Mouse (Mus musculus): Measurements from ENCODE around the gene Hmgcs1. TPM values are rescaled to one million over a fixed set of nuclear protein-coding genes. Genes with fewer than 3 reads are reported as not detected.
A peak's percentile ranks its signal among the peaks of the same experiment; 100 is the strongest.
"Not testable (repeated sequence)": the region's sequence is repeated elsewhere in the genome, so short reads cannot be mapped to it uniquely, and the experiment has no call there.

The Hmgcs1 gene
- polyA plus RNA-seq, 1 experiment from 2014 or later = 105 TPM

DNA sequence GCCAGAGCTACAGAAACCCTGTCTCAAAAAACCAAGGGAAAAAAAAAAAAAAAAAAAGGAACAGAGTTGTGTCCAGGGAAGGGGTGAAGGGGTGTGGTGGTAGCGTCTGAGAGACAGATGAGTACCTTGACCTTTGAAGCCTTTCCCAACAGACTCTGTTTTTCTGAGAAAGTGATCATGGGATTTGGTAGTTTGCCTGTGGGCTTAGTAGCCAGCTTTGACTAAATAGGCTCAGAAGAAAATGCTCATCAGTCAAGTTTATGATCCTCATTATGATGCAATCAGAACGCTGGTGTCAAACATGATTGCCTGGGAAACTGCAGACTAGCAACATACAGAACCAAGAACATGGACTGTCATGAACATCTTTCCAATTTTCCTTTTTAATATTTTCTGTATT lies 10.5 kb upstream of the Hmgcs1 start:
- no peak overlapping the region for H3K4me3 ChIP-seq
- 62% methylated on average over 2 of the region's 2 CpGs for WGBS (ENCODE audit: insufficient replicate concordance)
- H3K9ac ChIP-seq = no peak overlapping the region
- H3K27ac ChIP-seq = no peak overlapping the region
- no peaks in the 10 kb centered on the region for H3K27me3 ChIP-seq (replicated peaks)
- no peaks in the 10 kb centered on the region for H3K9me3 ChIP-seq (replicated peaks)
- H3K36me3 ChIP-seq = no peaks in the 10 kb centered on the region
- no peak for ATAC-seq
- no peak overlapping the region for H3K4me2 ChIP-seq
- no peaks in the 10 kb centered on the region for H3K4me1 ChIP-seq

DNA sequence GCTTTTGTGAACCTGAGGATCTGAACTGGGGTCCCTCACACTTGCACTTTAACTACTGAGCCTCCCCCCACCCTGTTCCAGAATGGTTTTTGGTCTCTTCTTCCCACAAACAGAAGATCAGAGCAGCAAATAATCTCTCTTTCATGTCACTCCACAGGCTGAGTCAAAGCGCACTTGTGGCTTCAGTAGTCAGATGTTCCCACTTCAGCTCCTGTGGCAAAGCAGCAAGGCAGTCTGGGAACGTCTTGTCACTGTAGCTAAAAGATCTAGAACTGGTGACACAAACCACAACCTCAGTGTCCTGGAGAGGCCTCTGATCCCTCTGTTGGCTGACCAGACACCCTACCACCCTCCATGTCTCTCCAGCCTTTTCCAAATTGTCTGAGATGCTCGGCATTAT lies 9.0 kb upstream of the Hmgcs1 start:
- no peaks in the 10 kb centered on the region for H3K4me1 ChIP-seq
- 60% methylated on average over 3 of the region's 3 CpGs for WGBS (ENCODE audit: insufficient replicate concordance)
- ATAC-seq = no peak

DNA sequence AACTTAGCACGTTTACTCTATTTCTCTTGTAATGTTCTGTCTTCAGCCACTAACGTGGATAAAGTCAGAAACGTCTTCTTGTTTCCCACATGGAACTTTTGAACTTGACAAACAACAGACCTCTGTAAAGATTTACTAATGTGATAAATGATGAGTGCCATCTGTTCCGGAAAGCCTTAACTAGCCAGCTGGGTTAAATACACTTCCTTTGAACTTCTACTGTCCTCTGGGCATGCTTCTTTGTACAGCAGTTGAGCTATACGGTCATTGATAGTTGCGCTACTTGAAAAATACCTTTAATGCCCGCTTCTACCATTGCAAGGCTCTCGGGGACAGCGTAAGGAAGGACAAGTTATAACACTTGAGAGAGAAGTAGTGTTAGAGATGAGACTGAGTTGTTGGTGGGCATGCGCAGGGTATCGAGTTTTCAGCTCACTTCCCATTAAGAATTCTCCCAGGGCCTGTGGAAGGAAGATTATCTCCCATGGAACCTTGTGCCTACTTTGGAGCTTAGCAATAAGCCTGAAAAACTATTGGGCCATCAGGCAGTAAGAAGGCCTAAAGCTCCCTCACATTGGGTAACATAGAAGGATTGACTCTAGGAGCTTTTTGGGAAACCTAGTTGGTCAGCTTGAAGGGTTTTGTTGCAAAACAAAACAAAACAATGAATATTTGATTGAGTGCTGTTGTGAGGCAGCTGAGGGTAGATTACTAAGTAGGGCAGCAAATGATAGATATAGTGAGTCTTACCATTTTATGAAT lies 5.6 kb upstream of the Hmgcs1 start:
- H3K27ac ChIP-seq = no peak overlapping the region
- no peaks in the 10 kb centered on the region for H3K27me3 ChIP-seq (replicated peaks)
- H3K36me3 ChIP-seq = no peaks in the 10 kb centered on the region
- 75% methylated on average over 11 of the region's 11 CpGs for WGBS (ENCODE audit: insufficient replicate concordance)
- no peak overlapping the region for H3K4me2 ChIP-seq
- H3K4me1 ChIP-seq = peaks cover 5% of the 10 kb centered on the region; the same call in 1 of the 2 replicates
- ATAC-seq = no peak
- H3K4me3 ChIP-seq = no peak overlapping the region
- no peak overlapping the region for H3K9ac ChIP-seq
- H3K9me3 ChIP-seq (replicated peaks) = no peaks in the 10 kb centered on the region

More for the DNA sequence above, 9.0 kb upstream of the Hmgcs1 start:
- no peak overlapping the region for H3K9ac ChIP-seq
- no peaks in the 10 kb centered on the region for H3K27me3 ChIP-seq (replicated peaks)
- no peaks in the 10 kb centered on the region for H3K9me3 ChIP-seq (replicated peaks)
- H3K27ac ChIP-seq = no peak overlapping the region
- H3K4me3 ChIP-seq = no peak overlapping the region
- H3K36me3 ChIP-seq = no peaks in the 10 kb centered on the region
- H3K4me2 ChIP-seq = no peak overlapping the region

DNA sequence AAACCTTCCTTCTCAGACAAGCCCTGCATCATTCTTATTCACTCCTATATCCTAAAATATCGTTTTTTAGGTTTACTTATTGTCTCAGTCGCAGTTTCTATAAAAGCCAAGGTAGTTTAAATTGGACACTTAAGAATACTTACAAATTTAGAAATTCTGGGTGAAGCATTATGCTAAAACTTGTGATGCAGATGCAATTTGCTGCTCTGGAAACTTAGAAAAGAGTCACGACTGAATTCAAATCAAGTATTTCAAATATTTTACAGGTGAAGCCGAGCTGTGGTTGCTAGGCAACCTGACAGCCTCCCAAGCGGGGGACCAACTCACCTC lies 505 bp upstream of the Hmgcs1 start:
- Histone ChIP-seq H3K9ac (no peak overlapping the region), H3K4me1 (peaks cover 36% of the 10 kb centered on the region), H3K4me3 (peak overlapping the region; percentile 94), H3K27ac (peak overlapping the region; percentile 67), H3K4me2 (peak overlapping the region; percentile 77), H3K36me3 (no peaks in the 10 kb centered on the region), H3K9me3 (replicated peaks) (no peaks in the 10 kb centered on the region), H3K27me3 (replicated peaks) (no peaks in the 10 kb centered on the region)
- 9% methylated on average over 5 of the region's 5 CpGs for WGBS (ENCODE audit: insufficient replicate concordance)
- ATAC-seq = no peak

DNA sequence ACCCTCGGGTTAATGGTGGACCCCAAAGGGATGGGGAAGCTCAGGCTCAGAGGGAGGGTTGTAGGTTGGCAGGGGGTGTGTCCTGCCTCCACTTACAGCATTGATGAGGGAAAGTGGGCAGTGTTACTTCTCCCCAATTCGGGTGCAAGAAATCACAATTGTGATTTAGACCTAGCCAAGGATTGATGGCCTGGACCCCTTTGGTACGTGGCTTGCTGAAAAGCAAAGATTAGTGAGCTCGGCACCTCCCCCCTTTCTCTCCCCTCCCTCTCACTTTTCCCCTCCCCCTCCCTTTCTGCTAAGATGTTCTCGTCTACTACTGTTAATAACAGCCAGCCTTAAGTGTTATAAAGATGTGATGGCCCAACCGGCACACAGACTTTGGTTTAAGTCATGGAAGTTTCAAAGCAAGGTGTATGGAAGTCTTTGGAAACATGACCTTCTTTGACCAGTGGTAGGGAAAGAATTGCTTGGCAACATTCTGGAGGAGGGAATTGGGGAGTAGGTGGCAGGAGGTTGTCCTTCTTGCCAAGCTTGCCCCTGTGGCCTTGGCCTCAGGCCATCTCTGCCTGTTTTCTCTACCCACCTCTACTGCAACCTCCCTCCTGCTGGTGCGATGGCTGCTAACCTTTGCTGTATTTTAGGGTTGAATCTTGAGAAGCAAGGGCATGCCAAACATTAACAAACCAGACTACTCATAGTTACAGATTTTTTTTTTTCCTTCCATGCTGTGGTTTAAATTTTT lies 869 bp downstream of the Hmgcs1 start:
- Histone ChIP-seq H3K9me3 (replicated peaks) (no peaks in the 10 kb centered on the region), H3K4me2 (peak overlapping the region; percentile 77), H3K4me3 (peak overlapping the region; percentile 94), H3K9ac (peak overlapping the region; percentile 90), H3K36me3 (no peaks in the 10 kb centered on the region), H3K27me3 (replicated peaks) (no peaks in the 10 kb centered on the region), H3K27ac (peak overlapping the region; percentile 87), H3K4me1 (peaks cover 40% of the 10 kb centered on the region)
- no peak for ATAC-seq
- 9% methylated on average over 7 of the region's 7 CpGs for WGBS (ENCODE audit: insufficient replicate concordance)

DNA sequence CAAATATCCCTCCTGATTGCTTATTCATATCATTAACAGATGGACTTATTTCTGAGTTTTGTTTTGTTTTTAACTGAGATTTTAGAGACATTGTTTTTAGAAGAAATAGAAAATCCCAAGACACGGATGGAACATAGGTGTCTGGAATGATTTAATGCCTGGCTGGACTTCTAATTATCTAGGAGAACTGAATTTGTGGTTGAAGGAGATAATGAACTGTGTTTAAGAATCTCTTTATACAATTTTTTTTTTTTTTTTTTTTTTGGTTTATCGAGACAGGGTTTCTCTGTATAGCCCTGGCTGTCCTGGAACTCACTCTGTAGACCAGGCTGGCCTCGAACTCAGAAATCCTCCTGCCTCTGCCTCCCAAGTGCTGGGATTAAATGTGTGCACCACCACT lies 1.8 kb downstream of the Hmgcs1 start:
- ATAC-seq; H3K36me3 ChIP-seq; H3K27me3 ChIP-seq (replicated peaks); H3K27ac ChIP-seq; H3K9me3 ChIP-seq (replicated peaks): not testable (repeated sequence)
- Histone ChIP-seq H3K4me1 (peaks cover 40% of the 10 kb centered on the region), H3K4me3 (peak overlapping the region; percentile 94), H3K4me2 (peak overlapping the region; percentile 77), H3K9ac (peak overlapping the region; percentile 90; the same call in 1 of the 2 replicates)
- 75% methylated on average over 3 of the region's 3 CpGs for WGBS (ENCODE audit: insufficient replicate concordance)

DNA sequence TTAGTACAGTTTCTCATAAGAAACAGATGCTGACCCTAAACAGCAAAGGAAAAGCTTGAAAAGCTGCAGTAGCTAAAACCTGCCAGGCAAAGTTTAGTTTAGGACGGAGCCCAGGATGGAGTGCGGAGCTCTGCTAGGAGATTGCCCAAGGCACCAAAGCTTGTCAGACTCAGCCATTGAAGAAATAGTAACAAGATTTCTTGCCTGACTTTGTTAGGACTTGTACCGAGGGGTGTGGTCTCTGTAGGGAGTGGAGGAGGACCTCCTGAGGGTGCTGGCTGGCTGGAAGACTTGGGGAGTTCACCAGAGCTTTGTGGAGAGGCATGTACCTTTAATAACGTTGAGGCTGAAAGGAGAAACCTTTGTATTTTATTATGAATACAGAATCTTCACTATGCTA lies 5.5 kb downstream of the Hmgcs1 start:
- Histone ChIP-seq H3K9ac (no peak overlapping the region), H3K4me1 (peaks cover 35% of the 10 kb centered on the region), H3K27ac (no peak overlapping the region), H3K9me3 (replicated peaks) (no peaks in the 10 kb centered on the region), H3K4me3 (no peak overlapping the region), H3K36me3 (peaks cover 16% of the 10 kb centered on the region), H3K27me3 (replicated peaks) (no peaks in the 10 kb centered on the region), H3K4me2 (no peak overlapping the region)
- no peak for ATAC-seq
- 71% methylated on average over 4 of the region's 4 CpGs for WGBS (ENCODE audit: insufficient replicate concordance)

DNA sequence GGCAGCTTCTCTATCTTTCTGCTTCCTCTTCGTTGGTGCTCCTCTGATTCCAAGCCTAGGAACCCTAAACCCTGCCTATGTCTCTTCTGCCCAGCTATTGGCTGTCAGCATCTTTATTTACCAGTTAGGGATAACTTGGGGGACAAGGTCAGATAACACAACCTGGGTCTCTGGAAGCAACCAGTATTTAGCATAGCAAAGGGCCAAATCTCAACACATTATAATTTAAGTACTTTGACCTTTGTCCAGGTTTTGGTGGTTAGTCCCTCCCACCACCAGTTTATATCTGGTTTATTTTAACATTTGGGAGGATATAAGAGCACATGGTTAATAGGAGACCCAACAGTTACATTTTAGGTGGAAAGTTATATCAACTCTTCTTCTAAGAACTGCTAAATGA lies 6.3 kb downstream of the Hmgcs1 start:
- Histone ChIP-seq H3K4me2 (no peak overlapping the region), H3K9me3 (replicated peaks) (no peaks in the 10 kb centered on the region), H3K27me3 (replicated peaks) (no peaks in the 10 kb centered on the region), H3K9ac (no peak overlapping the region), H3K4me1 (peaks cover 26% of the 10 kb centered on the region), H3K36me3 (peaks cover 23% of the 10 kb centered on the region), H3K27ac (no peak overlapping the region), H3K4me3 (no peak overlapping the region)
- WGBS (ENCODE audit: insufficient replicate concordance) = 56% methylated on average over 1 of the region's 1 CpGs
- ATAC-seq = no peak

DNA sequence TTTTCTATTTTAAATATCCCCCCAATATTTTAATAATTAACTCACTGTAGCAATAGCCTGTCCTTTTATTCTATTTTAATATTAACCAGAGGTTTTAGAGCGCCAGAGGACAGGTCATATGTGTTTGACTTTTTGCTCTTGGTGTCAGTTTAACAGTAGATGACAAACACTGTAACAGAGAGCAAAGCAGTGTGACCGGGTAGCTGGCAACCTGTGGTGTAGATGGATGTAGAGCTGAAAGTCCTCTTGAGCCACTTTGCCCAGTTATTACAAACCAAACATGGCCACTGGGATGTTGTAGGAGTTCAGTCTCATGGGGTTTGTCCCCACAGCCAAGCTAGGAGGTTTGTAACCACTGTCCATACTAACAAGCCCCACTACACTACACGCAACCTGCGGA lies 8.3 kb downstream of the Hmgcs1 start:
- H3K4me1 ChIP-seq = peaks cover 14% of the 10 kb centered on the region
- ATAC-seq = no peak
- no peaks in the 10 kb centered on the region for H3K9me3 ChIP-seq (replicated peaks)
- 84% methylated on average over 4 of the region's 4 CpGs for WGBS (ENCODE audit: insufficient replicate concordance)
- no peak overlapping the region for H3K9ac ChIP-seq
- H3K4me2 ChIP-seq = no peak overlapping the region
- H3K27ac ChIP-seq = no peak overlapping the region
- H3K4me3 ChIP-seq = no peak overlapping the region
- H3K36me3 ChIP-seq = peaks cover 40% of the 10 kb centered on the region
- H3K27me3 ChIP-seq (replicated peaks) = no peaks in the 10 kb centered on the region

DNA sequence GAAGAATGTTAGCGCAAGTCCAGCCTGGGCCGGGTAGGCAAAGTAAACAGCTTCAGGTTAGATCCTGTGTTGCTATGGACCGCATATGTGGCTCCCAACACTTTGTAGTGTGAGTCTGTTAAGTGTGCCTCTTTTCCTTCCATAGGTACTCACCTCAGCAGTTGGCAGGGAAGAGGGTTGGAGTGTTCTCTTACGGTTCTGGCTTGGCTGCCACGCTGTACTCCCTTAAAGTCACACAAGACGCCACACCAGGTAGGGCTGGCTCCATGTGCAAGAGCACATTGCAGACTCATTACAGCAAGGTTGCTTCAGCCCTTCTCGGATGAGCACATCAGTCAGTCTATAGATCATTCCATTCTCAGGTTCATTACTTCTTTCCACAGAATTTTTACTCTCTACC lies 14.1 kb downstream of the Hmgcs1 start:
- WGBS (ENCODE audit: insufficient replicate concordance) = 88% methylated on average over 7 of the region's 7 CpGs
- no peak overlapping the region for H3K9ac ChIP-seq
- no peak overlapping the region for H3K27ac ChIP-seq
- H3K9me3 ChIP-seq (replicated peaks) = no peaks in the 10 kb centered on the region
- no peak for ATAC-seq
- no peak overlapping the region for H3K4me2 ChIP-seq
- H3K4me3 ChIP-seq = no peak overlapping the region
- H3K36me3 ChIP-seq = peaks cover 74% of the 10 kb centered on the region
- H3K4me1 ChIP-seq = no peaks in the 10 kb centered on the region
- H3K27me3 ChIP-seq (replicated peaks) = no peaks in the 10 kb centered on the region

DNA sequence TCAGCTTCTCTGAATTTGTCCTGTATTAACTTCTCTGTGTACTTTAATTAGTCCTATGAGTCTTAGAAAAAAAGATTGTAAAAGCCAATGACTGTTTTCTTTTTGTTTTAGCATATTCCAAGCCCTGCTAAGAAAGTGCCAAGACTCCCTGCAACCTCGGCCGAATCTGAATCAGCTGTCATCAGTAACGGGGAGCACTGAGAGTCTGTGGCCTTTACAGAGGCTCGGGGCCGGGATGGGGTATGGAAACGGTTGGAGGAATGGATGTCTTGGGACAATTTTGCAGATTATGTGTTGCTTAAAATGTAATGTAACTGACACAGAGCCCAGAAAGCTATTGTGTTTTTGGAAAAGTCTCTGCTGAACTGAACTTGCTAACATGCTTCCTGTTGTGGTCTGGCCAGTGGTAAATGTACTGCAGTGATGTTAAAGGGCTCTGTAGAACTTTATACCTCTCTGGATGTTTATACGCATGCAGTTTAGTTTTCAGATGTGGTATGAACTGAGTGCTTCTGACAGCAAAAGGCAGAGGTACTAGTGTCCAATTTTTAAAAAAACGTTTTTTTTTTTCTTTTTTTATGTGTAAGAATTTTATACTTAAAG lies 16.2 kb downstream of the Hmgcs1 start:
- 71% methylated on average over 8 of the region's 8 CpGs for WGBS (ENCODE audit: insufficient replicate concordance)
- not testable (repeated sequence) for H3K4me3 ChIP-seq; ATAC-seq; H3K4me1 ChIP-seq; H3K9ac ChIP-seq; H3K27ac ChIP-seq; H3K9me3 ChIP-seq (replicated peaks); H3K27me3 ChIP-seq (replicated peaks); H3K4me2 ChIP-seq
- H3K36me3 ChIP-seq = peaks cover 62% of the 10 kb centered on the region

DNA sequence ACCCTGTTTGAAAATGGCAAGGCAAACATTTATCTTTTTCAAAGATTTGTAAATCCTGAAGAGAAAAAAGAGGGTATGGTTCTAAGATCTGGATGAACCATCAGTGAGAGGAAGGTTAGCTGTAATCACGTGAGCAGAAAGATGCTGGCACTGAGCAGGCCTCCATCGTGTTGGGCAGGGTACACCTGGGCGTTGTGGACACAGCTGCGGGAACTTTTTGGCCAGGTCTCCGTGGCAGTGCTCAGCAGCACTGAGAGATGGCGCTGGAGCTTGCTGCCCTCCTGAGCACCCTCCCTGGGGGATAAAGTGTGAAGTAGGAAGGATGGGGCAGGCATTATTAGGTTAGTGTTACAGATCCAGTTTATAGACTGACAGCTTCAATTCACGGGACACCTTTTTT lies 16.8 kb downstream of the Hmgcs1 start:
- Histone ChIP-seq H3K36me3 (peaks cover 58% of the 10 kb centered on the region), H3K4me2 (no peak overlapping the region), H3K27ac (no peak overlapping the region), H3K9me3 (replicated peaks) (no peaks in the 10 kb centered on the region), H3K27me3 (replicated peaks) (no peaks in the 10 kb centered on the region), H3K4me3 (no peak overlapping the region), H3K9ac (no peak overlapping the region), H3K4me1 (no peaks in the 10 kb centered on the region)
- ATAC-seq = no peak
- 73% methylated on average over 7 of the region's 7 CpGs for WGBS (ENCODE audit: insufficient replicate concordance)

All from liver, embryonic 12.5 days (tissue).